Mouse (Mus musculus): ENCODE measurements at regions not wholly inside any gene's neighbourhood (a gene's known extent, or its start where the extent isn't known, plus 50 kb on each side); places are given as distances from the start of the nearest gene placed in this dataset.

GRCm38 (mm10) chr2:168332972-168333371 is 51.4 kb upstream of the Kcng1 start:
- Histone ChIP-seq H3K4me3 (replicated peaks; ENCODE audit: low read length) (no peak overlapping the region), H3K9ac (replicated peaks; ENCODE audit: low read depth, low read length) (no peak overlapping the region), H3K27me3 (replicated peaks; ENCODE audit: control insufficient read depth, insufficient read depth, low read length) (no peaks in the 10 kb centered on the region), H3K4me2 (ENCODE audit: low read length) (no peak overlapping the region), H3K27ac (ENCODE audit: low read length) (no peak overlapping the region), H3K4me1 (replicated peaks; ENCODE audit: control insufficient read depth, insufficient read depth, low read length) (peaks cover 11% of the 10 kb centered on the region; the same call in 1 of the 2 replicates), H3K9me3 (ENCODE audit: control insufficient read depth, low read length) (no peaks in the 10 kb centered on the region), H3K36me3 (ENCODE audit: control insufficient read depth, insufficient read depth) (no peaks in the 10 kb centered on the region)
- no peak for ATAC-seq
- 80% methylated on average over 6 of the region's 6 CpGs for WGBS
